Mouse (Mus musculus) ES-Bruce4 (cell line): ENCODE results near the gene Tnfrsf18. TPM values are rescaled to one million over a fixed set of nuclear protein-coding genes. Genes with fewer than 3 reads are reported as not detected.

Experiments
- H3K27ac ChIP-seq: 2 replicates; pipeline ENCODE4 v1.5.1; 2012; ENCODE audit warnings: low read length, inconsistent platforms; ENCODE audit not compliant: insufficient read depth
- H3K27me3 ChIP-seq: 2 replicates; pipeline ENCODE4 v1.6.1; 2012; ENCODE audit warnings: mild to moderate bottlenecking, low read length, inconsistent platforms; ENCODE audit not compliant: control insufficient read depth, poor library complexity, insufficient read depth, severe bottlenecking
- H3K36me3 ChIP-seq: 2 replicates; pipeline ENCODE4 v1.6.1; 2012; ENCODE audit warnings: inconsistent platforms, mild to moderate bottlenecking, low read length, moderate library complexity; ENCODE audit not compliant: control insufficient read depth, poor library complexity, insufficient read depth, severe bottlenecking
- H3K4me1 ChIP-seq: one replicate; pipeline ENCODE4 v1.8.1; 2011; ENCODE audit warnings: low read length; ENCODE audit not compliant: control insufficient read depth, insufficient read depth
- H3K4me3 ChIP-seq: 2 replicates; pipeline ENCODE4 v1.5.1; 2011; ENCODE audit warnings: low read depth, mild to moderate bottlenecking, low read length
- H3K9ac ChIP-seq: 2 replicates; pipeline ENCODE4 v1.6.1; 2012; ENCODE audit warnings: low read depth, mild to moderate bottlenecking, inconsistent platforms; ENCODE audit not compliant: poor library complexity, severe bottlenecking
- H3K9me3 ChIP-seq: replicated peaks from 2 replicates; pipeline ENCODE4 v1.6.1; 2012; ENCODE audit warnings: mild to moderate bottlenecking, low read length, inconsistent platforms; ENCODE audit not compliant: control insufficient read depth, poor library complexity, insufficient read depth, severe bottlenecking
- CTCF ChIP-seq: IDR thresholded peaks from one replicate; pipeline ENCODE4 v1.8.1; 2011; ENCODE audit warnings: low read depth, low read length
- EP300 ChIP-seq: IDR thresholded peaks from 2 replicates; pipeline ENCODE4 v1.6.1; 2011; ENCODE audit warnings: low read depth, low read length; ENCODE audit not compliant: insufficient read depth
- POLR2A ChIP-seq: IDR thresholded peaks from one replicate; pipeline ENCODE4 v1.8.1; 2011; ENCODE audit warnings: low read length; ENCODE audit not compliant: insufficient read depth
- polyA plus RNA-seq: library from polyadenylated mRNA; stranded (reverse); fragments of >200 nt; gene quantifications from 2 replicates; pipeline ENCODE4 v1.2.4, GENCODE M21; 2011; ENCODE audit warnings: low read depth; ENCODE audit not compliant: missing spikeins, insufficient read depth, insufficient read length

The Tnfrsf18 gene
- polyA plus RNA-seq, 1 experiment = not detected

- Histone ChIP-seq H3K27ac (no peak overlapping the region), H3K4me1 (no peaks in the 10 kb centered on the region), H3K4me3 (no peak overlapping the region), H3K9ac (no peak overlapping the region), H3K9me3 (no peaks in the 10 kb centered on the region), H3K27me3 (no peaks in the 10 kb centered on the region), H3K36me3 (no peaks in the 10 kb centered on the region)
- TF ChIP-seq POLR2A (no peak), CTCF (no peak), EP300 (no peak)
Observed at GRCm38 (mm10) chr4:156019771-156020170, 6.2 kb upstream of the Tnfrsf18 start.

- H3K9ac ChIP-seq = no peak overlapping the region
- no peaks in the 10 kb centered on the region for H3K9me3 ChIP-seq
- no peaks in the 10 kb centered on the region for H3K36me3 ChIP-seq
- no peak overlapping the region for H3K4me3 ChIP-seq
- H3K27ac ChIP-seq = no peak overlapping the region
- no peaks in the 10 kb centered on the region for H3K27me3 ChIP-seq
- H3K4me1 ChIP-seq = no peaks in the 10 kb centered on the region
- no peak for TF ChIP-seq POLR2A
- no peak for TF ChIP-seq CTCF
- no peak for TF ChIP-seq EP300
Observed at GRCm38 (mm10) chr4:156021381-156021780, 4.6 kb upstream of the Tnfrsf18 start.

- no peaks in the 10 kb centered on the region for H3K36me3 ChIP-seq
- H3K9ac ChIP-seq = no peak overlapping the region
- H3K9me3 ChIP-seq = no peaks in the 10 kb centered on the region
- H3K4me3 ChIP-seq = no peak overlapping the region
- H3K27me3 ChIP-seq = no peaks in the 10 kb centered on the region
- H3K4me1 ChIP-seq = no peaks in the 10 kb centered on the region
- no peak overlapping the region for H3K27ac ChIP-seq
- TF ChIP-seq EP300 (no peak), CTCF (no peak), POLR2A (no peak)
Observed at GRCm38 (mm10) chr4:156021942-156022419, 4.0 kb upstream of the Tnfrsf18 start.

GRCm38 (mm10) chr4:156023520-156023919 lies 2.4 kb upstream of the Tnfrsf18 start:
- H3K4me3 ChIP-seq = no peak overlapping the region
- H3K27me3 ChIP-seq = no peaks in the 10 kb centered on the region
- TF ChIP-seq POLR2A (no peak), EP300 (no peak), CTCF (no peak)

GRCm38 (mm10) chr4:156024184-156024583 lies 1.8 kb upstream of the Tnfrsf18 start:
- no peaks in the 10 kb centered on the region for H3K9me3 ChIP-seq
- H3K9ac ChIP-seq = no peak overlapping the region
- no peak overlapping the region for H3K4me3 ChIP-seq
- H3K4me1 ChIP-seq = no peaks in the 10 kb centered on the region
- H3K27ac ChIP-seq = no peak overlapping the region
- TF ChIP-seq POLR2A (no peak), EP300 (no peak), CTCF (no peak)
- no peaks in the 10 kb centered on the region for H3K27me3 ChIP-seq
- no peaks in the 10 kb centered on the region for H3K36me3 ChIP-seq

More at GRCm38 (mm10) chr4:156023520-156023919, 2.4 kb upstream of the Tnfrsf18 start:
- Histone ChIP-seq H3K27ac (no peak overlapping the region), H3K36me3 (no peaks in the 10 kb centered on the region), H3K9ac (no peak overlapping the region), H3K4me1 (no peaks in the 10 kb centered on the region), H3K9me3 (no peaks in the 10 kb centered on the region)

- Histone ChIP-seq H3K9ac (no peak overlapping the region), H3K4me3 (no peak overlapping the region), H3K27me3 (no peaks in the 10 kb centered on the region), H3K9me3 (no peaks in the 10 kb centered on the region), H3K27ac (no peak overlapping the region), H3K4me1 (no peaks in the 10 kb centered on the region), H3K36me3 (no peaks in the 10 kb centered on the region)
- no peak for TF ChIP-seq CTCF
- TF ChIP-seq POLR2A = no peak
Observed at GRCm38 (mm10) chr4:156028580-156028979, 2.6 kb downstream of the Tnfrsf18 start.
